Mouse (Mus musculus): ENCODE results near the gene Tfe3.
A peak's percentile ranks its signal among the peaks of the same experiment; 100 is the strongest.
"Not testable (repeated sequence)": the region's sequence is repeated elsewhere in the genome, so short reads cannot be mapped to it uniquely, and the experiment has no call there.

Tfe3 gene

DNA sequence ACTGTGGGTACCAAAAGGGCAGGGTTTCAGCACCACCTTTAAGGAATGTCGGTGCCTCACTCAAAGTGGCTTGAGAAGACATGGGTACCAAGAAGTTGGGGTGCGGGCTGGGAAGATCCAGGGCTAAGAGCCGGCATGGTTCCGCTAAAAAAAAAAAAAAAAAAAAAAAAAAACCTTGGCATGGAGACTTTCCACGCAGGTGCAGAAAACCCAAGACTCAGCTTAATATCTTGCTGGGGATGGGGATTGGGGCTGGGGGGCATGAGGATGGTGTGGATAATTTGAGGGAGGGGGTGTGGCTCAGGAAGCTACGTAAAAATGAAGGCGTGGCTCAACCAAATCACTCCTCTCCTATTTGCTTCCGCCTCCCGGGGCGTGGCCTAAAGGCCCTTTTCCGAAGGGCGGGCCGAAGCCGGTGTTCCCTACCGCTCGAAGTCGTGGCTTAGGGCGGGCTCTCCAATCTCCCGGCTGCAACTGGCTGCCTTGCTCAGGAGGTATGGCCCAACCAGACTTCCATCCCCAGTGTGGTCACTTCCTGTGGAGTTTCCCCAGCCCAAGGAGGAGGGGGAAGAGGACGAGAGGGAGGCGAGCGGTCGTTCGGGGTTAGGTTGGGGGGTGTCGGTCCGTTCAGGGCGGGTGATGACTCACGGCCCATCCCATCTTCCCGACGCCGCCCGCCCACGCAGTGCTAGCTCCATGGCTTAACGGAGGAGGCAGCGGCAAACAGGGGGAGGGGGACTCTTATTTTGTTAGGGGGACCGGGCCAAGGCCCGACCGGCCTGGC, at the start of gene Tfe3:
Tfe3 (plus strand) TSS at position 424 of the 784 bp plus-strand sequence.
- DNase-seq: peak; percentile 92 to 96

DNA sequence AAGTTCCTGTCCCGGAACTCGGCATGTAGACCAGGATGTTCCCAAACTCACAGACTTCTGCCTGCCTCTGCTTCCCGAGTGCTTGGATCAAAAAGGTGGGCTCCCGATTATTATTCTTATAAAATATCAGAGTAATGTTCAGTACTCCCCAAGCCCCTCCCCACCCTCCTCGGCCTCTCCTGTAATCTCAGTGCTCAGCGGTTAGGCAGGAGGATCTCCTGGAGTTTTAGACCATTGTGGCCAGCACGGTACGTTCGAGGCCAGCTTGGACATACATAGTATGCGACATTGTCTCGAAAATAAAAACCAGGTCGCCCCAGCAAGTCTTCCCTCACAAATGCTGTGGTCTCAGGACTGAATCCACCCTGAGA, 48.6 kb upstream of the Tfe3 start:
- DNase-seq: not testable (repeated sequence)

DNA sequence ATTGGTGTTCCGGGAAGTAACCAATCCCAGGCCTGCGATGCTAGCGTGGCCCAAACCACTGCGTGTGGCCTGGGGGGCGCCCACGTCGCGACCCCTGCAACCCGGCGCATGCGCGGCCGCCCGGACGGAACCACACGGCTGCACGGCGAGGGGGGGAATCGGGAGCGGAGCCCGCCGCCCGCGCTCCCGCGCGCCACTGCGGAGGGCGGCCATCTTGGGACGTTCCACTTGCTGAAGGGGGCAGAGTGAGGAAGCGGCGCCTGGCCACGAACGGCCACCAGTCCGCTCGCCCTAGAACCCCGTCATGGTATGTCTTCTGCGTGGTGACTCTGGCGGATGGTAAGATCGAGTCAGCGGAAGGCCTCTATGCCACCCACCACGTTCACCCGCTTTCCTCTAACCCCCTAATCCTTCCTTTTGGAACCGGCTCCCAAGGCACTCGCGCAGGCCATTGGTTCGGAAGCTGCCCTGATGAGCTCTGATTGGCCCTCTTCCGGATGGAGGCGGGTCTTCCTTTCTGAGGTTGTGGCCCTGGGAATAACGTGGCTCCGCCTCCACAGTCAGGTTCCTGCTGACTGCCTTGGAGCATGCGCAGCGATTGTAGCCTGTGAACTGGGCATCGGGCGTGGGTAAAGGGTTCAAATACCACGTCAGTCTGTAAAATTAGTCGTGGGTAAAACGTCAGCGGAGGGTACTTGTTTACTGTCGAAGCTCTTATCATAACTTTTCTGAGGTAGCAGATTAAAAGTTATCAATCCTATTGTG, 48.0 kb upstream of the Tfe3 start, which contains the start of gene Wdr45:
Wdr45 (plus strand) TSS at position 199 of the 765 bp plus-strand sequence.
- DNase-seq: peak; percentile 94 to 97

DNA sequence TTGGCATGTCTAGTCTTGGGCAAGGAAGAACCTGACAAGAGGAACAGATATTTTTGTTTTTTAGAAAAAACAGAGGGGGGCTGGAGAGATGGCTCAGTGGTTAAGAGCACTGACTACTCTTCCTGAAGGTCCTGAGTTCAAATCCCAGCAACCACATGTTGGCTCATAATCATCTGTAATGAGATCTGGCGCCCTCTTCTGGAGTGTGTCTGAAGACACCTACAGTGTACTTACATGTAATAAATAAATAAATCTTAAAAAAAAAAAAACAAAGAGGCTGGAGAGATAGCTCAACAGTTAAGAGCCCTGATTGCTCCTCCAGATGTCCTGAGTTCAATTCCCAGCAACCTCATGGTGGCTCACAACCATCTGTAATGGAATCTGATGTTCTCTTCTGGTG, 46.3 kb upstream of the Tfe3 start:
- not testable (repeated sequence) for DNase-seq

DNA sequence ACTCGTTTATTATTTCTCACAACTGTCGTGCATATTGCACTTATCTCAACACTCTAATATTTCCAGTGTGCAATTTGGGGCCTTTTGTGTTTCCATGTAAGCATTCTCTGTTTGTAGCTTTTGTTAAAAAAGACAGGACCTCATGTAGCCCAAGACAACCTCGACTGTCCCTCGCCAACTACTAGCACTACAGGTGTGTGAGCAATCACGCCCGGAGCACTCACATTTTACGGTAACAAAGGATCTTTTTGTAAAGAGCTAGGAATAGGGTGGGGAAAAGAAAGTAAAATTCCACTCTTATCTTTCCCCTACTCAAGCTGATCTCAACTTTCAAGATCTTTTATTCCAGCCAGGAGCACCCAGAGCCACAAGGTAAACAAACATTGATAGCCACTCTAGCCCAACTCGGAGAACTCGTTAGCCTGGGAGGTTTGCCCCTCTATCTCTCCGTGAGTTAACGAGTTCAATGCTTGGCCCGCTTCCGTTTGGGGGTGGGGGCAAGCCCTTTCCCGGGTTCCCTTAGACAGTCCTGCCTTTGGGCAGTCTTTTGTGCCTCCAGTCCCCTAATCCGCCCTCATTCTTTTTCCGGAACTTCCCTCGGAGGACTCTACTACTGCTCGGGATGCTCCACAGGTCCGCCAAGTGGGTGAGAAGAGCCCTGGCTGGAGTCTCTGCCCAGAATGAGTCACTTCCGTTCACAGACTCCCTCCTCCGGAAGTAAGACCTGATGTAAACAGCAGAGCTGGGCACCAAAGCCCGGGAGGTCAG, 40.7 kb upstream of the Tfe3 start, which contains the start of gene Gm45208:
Gm45208 (plus strand) TSS at position 732 of the 768 bp plus-strand sequence.
- DNase-seq: peak; percentile 71 to 78

DNA sequence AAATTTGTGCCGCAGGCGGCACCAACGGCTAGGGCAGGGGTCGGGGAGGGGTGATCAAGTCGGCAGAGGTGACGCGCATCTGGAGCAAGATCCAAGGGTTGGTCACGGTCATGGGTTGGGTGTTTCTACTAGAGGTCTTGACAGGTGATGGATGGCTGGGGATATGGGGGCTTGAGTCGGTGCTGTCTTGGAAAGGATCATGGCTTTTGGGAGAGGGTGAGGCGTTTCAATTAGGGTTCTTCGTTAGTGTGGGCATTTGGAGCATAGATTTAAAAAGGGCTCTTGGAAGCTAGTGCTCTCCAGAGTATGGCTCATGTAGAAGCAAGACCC, 40.1 kb upstream of the Tfe3 start:
- DNase-seq: no peak

DNA sequence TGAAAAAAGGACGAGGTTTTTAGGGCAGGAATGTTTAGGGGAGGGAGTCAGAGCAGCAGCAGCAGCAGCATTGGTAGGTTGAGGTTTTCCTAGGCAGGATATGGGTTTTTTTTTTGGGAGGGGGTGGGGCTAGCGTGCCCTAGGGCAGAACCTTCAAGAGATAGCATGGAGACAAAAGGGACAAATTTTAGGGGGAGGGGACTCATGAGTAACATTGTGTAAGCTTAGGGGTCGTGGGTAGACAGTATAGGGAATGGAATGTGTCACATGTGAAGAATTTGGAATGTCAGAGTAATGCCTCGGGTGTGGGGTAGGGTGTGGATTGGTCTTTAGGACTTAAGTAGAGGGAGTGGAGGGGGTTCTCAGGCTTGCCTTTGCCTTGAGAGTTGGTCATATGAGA, 39.7 kb upstream of the Tfe3 start:
- DNase-seq: no peak

DNA sequence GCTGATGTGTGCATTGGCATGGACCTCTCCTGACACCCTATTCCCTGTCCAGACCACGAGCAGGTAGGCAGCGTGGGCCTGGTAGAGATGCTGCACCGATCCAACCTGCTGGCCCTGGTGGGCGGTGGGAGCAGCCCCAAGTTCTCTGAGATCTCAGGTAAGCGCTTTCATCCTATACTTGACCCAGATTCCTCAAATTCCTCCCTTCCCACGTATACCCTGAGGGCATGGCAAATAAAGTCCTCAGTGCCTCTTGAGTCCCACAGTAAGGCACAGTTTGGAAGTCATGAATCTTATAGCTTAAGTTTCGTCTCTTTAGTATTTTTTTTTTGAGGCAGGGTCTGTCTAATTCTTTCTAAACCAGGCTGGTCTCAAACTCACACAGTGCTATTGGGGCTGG, 38.2 kb upstream of the Tfe3 start:
- no peak for DNase-seq

DNA sequence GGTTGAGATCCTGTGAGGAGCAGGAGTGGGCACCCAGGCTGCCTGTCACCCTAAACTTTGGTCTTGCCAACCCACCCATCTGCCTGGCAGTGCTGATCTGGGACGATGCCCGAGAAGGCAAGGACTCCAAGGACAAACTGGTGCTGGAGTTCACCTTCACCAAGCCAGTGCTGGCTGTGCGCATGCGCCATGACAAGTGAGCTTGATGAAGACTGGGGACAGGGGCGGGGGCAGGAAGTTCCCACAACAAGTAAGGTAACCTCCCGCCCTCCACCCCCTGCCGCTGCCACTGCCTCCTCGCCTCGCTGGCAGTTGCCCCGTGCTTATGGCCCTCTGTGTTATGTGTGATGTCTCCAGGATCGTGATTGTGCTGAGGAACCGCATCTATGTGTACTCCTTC, 36.5 kb upstream of the Tfe3 start:
- DNase-seq: no peak

DNA sequence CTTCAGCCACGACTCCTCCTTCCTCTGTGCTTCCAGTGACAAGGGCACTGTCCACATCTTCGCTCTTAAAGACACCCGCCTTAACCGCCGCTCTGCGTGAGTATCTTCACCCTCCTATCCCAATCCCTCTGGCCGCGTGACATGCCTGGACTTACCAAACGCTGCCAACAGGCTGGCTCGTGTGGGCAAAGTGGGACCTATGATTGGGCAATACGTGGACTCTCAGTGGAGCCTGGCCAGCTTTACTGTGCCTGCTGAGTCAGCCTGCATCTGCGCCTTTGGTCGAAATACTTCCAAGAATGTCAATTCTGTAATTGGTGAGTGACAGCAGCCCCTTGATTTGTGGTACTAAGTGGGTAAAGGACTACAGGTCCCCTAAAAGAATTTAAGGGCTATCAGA, 35.2 kb upstream of the Tfe3 start:
- DNase-seq: no peak

DNA sequence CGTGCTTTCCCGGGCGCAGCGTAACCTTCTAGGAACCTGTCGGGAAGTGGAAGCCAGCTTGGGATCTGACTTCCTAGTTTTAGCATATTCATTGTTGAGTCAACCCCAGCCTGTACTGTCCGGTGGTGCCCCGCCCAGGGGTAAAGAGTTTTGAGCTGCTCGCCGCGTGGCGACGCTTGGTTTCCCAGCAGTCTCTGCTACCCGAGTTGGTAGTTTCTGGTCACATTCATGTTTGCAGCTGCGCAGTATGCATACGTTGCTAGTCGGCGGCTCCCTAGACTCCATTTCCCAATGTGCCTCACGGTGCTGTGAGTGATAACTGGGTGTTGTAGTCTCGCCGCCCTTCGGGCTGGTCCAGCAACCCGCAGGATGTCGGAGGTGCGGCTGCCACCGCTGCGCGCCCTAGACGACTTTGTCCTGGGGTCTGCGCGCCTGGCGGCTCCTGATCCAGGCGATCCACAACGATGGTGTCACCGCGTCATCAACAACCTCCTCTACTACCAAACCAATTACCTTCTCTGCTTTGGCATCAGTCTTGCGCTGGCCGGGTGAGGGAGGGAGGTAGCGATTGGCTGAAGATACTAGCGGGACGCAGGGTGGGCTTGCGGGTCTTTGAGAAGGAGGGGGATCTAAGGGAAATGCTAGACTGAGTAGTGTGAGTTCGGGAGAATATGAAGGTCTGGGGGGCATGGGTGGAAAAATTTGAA, 34.0 kb upstream of the Tfe3 start, which contains the start of gene Praf2:
Praf2 (plus strand) TSS at position 225 of the 707 bp plus-strand sequence.
- DNase-seq: peak; percentile 79 to 83

DNA sequence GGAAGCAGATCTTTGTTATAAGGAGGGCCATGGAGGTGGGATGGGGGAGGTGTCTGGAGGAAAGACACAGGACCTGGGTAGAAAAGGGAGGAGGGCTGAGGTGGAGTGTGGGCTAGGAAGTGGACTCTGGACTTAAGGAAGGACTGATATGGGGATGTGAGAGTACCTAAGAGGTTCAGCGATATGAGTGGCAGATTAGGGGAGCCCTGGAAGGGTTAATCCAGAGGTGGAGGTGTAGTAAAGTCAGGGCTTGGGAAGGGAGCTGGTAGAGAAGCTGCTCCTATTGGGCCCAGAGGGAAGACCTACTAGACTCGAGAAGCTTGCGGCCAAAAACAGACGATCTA, 33.5 kb upstream of the Tfe3 start:
- no peak for DNase-seq

DNA sequence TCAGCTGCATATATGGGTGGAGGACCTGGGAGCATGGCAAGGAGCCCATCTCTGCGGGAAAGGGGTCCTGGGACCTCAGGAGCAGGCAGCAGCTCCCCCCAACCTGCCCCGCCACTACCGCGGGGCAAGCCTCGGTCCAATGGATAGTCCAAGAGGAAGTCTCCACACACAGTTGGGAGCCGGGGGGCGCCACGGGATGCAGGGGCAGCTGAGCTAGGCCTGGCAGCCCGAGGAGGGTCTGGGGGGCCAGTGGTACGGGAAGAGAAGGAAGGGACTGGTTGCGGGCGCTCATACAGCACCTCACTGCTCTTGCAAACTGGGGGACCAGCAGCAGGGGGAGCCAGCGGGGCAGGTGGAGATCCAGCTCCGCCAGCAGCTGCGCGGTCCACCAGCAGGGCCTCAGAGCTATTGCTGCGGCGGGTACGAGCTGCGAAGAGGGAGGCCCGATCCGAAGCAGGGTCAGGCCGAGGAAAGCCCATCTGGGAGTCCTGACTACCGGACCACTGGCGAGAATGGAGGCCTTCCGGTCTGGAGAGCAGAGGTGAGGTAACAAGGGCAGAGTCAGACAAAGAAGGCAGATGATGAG, 28.7 kb upstream of the Tfe3 start:
- DNase-seq: peak; percentile 81

DNA sequence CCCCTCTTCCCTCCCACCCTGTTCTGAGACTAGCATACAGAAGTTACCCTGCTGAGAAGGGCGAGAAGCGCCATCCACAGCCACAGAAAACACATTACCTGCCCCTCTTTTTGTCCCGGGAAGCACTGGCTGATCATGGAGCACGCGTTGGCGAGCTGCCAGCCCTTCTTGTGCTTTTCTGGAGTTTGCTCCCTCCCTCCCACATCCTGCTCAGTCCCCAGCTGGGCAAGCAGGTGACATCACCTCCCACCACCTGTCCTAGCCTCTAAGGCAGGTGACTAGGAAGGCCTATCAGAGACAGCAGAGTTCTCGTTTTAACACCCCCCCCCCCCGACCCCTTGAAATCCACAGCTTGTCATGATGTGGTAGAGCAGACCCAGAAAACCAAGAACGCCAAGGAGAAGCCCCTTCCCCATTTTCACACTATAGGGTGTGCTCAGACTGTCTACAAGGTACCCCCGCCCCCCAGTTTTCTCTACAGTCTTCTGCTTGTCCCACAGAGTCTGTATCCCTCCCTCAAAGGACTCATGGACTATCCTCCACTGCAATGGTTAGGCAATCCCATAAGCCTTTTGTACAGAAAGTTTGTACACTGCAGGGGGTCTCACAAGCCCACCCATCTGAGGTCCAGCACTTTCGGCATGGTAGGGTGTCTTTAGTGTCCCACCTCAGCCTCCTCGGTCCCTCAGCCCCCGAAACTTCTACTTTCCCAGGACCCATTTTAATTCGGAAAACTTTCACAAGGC, 22.9 kb upstream of the Tfe3 start:
- DNase-seq: peak; percentile 79 to 85

DNA sequence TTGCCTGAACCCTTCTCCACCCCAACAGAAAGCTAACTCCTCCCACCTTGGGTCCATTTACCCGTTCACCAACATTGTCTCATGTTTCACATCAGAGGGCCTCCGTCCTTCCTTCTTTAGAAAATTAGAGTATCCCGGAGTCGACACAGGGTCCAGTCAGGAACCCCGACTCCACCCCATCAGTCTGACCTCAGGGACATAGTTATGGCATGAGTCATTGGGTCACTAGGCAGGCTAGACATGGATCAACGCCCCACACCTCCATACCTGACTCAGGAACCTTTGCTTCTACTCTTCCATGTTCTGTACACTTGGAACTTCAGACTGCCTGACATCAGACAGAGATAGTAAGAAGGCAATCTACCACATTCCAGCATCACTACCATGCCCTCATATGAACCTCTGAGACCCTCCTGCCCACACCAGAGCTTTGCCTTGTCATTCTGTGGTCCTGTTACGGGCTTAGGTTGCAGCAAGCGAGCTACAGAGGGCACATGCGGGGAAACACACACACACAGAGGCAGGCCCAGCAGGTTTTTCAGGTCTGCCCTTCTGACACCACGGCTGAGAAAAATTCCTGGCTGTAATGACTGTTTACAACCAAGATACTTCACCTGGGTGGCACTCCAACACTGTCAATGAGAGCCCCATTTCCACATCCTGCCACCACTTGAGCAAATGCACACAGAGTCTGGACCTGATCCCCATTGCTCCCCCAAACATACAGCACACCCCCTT, 22.1 kb upstream of the Tfe3 start:
- no peak for DNase-seq

DNA sequence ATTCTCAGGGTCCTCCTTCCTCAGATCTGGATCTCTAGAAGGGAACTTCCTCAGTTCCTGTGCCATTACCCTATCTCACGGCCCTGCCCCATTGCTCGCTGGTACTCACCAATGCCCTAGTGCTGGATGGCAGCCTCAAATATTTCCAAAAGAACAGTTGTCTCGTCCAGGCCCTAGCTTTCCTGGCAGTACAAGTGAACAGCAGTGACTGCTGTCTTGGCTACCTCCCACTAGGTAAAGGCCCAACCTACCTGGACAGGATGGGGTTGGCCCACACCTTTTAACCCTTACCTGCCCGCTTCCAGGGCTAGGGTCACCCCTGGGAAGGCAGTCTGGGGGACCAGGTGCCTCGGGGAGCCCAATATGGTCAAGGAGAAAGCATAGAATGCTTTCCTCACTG, 21.3 kb upstream of the Tfe3 start:
- DNase-seq: no peak

DNA sequence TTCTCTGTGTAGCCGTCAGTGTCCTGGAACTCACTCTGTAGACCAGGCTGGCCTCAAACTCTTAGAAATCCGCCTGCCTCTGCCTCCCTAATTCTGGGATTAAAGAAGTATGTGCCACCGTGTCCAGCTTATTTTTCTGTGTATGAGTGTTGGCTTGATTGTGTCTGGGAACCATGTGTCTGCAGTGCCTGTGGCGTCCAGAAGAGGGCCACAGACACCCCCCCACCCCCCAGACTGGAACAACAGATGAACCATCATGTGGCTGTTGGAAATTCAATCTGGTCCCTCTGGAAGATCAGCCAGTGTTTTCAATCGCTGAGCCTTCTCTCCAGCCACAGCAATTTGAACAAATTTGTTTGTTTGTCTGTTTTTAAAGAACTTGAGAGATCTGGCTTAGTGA, 18.9 kb upstream of the Tfe3 start:
- DNase-seq: no peak

DNA sequence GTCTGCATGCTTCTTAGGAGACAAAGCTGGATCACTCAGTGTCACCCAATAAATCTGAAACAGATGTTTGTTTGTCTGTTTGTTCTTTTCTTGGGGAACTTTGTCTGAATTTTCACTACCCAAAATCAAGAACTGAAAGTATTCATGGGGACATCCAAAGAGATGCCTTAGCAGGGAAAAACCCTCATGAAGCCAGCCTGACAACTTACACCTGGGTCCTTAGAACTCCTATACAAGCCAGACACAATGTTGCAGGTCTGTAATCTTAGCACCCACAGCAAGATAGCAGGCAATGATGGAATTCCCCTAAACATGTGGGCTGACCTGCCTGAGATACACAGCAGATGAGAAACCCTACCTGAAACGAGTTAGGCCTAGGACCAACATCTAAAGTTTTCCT, 17.4 kb upstream of the Tfe3 start:
- no peak for DNase-seq

DNA sequence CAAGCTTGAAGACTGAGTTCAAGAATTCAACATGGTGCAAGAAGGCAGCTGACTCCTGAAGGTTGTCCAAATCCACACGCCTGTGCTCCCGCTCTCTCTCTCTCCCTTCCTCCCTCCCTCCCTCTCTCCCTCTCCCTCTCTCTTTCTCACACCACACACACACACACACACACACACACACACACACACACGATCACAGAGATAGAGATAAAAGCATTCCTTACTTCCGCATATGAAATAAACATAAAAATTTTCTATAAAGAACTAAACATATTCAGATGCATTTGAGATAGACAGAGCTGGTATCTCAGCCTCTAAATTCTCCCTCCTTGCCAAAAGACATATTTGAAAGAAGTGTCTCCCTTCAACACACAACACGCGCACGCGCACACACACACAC, 16.9 kb upstream of the Tfe3 start:
- no peak for DNase-seq

DNA sequence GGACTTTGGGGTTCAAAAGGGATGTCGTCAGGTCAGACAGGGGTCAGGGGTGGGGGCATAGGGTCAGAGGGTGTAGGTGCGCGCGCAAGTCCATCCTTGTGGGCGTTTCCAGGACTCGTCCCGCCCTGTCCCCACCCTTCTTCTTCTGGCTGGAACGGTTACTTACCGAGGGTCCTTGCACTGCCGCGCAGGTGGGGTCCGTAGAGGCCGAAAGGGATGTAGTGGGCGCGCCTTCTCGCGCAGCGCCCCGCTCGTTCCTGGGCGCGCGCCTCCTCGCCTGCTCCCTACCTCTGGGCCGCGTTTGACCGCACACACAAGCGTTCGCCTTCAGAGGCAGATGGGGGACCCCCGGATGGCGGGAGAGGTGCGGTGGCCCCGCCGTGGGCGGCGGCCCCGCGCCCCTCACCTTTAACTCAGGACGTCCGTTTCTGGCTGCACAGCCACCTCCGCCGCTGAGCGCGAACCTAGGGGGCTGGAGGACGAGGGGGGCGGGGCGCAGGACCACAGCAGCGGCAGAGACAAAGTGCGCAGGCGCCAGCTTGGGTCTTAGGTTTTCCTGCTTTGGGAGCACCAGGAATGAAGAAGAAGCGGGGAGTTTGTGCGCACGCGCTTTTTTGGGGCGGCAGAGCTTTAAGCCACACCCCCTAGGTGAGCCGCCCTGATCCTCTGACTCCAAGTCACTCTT, 11.8 kb upstream of the Tfe3 start, which contains the start of gene Ccdc120:
Ccdc120 (minus strand) TSS at position 474 of the 685 bp plus-strand sequence.
- DNase-seq: peak; percentile 86 to 93
